Mouse (Mus musculus): ENCODE measurements around the gene Ntn1. TPM values are rescaled to one million over a fixed set of nuclear protein-coding genes. Genes with fewer than 3 reads are reported as not detected.

Ntn1 gene
- polyA plus RNA-seq, 1 experiment from 2014 or later: 15.7 TPM

GRCm38 (mm10) chr11:68215206-68215912 lies 185.3 kb downstream of the Ntn1 start:
- 19% methylated on average over 6 of the region's 6 CpGs for WGBS
- peak; percentile 56 for ATAC-seq (ENCODE audit: low read depth)

GRCm38 (mm10) chr11:68214496-68215205 lies 186.0 kb downstream of the Ntn1 start:
- Histone ChIP-seq H3K27ac (ENCODE audit: low read depth, low read length) (peak overlapping the region; percentile 69), H3K27me3 (ENCODE audit: control insufficient read depth, insufficient read depth, low read length) (no peaks in the 10 kb centered on the region), H3K4me1 (ENCODE audit: control insufficient read depth, insufficient read depth, low read length) (peaks cover 24% of the 10 kb centered on the region), H3K4me2 (ENCODE audit: low read depth, low read length) (no peak overlapping the region), H3K9ac (replicated peaks; ENCODE audit: low read depth, low read length) (no peak overlapping the region), H3K36me3 (ENCODE audit: control insufficient read depth, insufficient read depth, low read length) (no peaks in the 10 kb centered on the region), H3K9me3 (ENCODE audit: control insufficient read depth, low read length) (no peaks in the 10 kb centered on the region), H3K4me3 (ENCODE audit: low read depth, low read length) (no peak overlapping the region)
- WGBS: 48% methylated on average over 9 of the region's 9 CpGs
- ATAC-seq (ENCODE audit: low read depth): peak; percentile 18; the same call in 1 of the 2 replicates

More at GRCm38 (mm10) chr11:68215206-68215912, 185.3 kb downstream of the Ntn1 start:
- Histone ChIP-seq H3K27me3 (ENCODE audit: control insufficient read depth, insufficient read depth, low read length) (no peaks in the 10 kb centered on the region), H3K4me3 (ENCODE audit: low read depth, low read length) (no peak overlapping the region), H3K4me1 (ENCODE audit: control insufficient read depth, insufficient read depth, low read length) (peaks cover 24% of the 10 kb centered on the region), H3K9ac (replicated peaks; ENCODE audit: low read depth, low read length) (no peak overlapping the region), H3K9me3 (ENCODE audit: control insufficient read depth, low read length) (no peaks in the 10 kb centered on the region), H3K36me3 (ENCODE audit: control insufficient read depth, insufficient read depth, low read length) (no peaks in the 10 kb centered on the region), H3K27ac (ENCODE audit: low read depth, low read length) (peak overlapping the region; percentile 69), H3K4me2 (ENCODE audit: low read depth, low read length) (no peak overlapping the region)

GRCm38 (mm10) chr11:68213896-68214295 lies 186.7 kb downstream of the Ntn1 start:
- H3K27ac ChIP-seq (ENCODE audit: low read depth, low read length): no peak overlapping the region
- no peak for ATAC-seq (ENCODE audit: low read depth)
- H3K4me2 ChIP-seq (ENCODE audit: low read depth, low read length): no peak overlapping the region
- peaks cover 24% of the 10 kb centered on the region for H3K4me1 ChIP-seq (ENCODE audit: control insufficient read depth, insufficient read depth, low read length)
- H3K9ac ChIP-seq (replicated peaks; ENCODE audit: low read depth, low read length): no peak overlapping the region
- H3K27me3 ChIP-seq (ENCODE audit: control insufficient read depth, insufficient read depth, low read length): no peaks in the 10 kb centered on the region
- no peak overlapping the region for H3K4me3 ChIP-seq (ENCODE audit: low read depth, low read length)
- 70% methylated on average over 3 of the region's 3 CpGs for WGBS
- no peaks in the 10 kb centered on the region for H3K36me3 ChIP-seq (ENCODE audit: control insufficient read depth, insufficient read depth, low read length)
- H3K9me3 ChIP-seq (ENCODE audit: control insufficient read depth, low read length): no peaks in the 10 kb centered on the region

GRCm38 (mm10) chr11:68211924-68212578 lies 188.6 kb downstream of the Ntn1 start:
- peaks cover 20% of the 10 kb centered on the region for H3K4me1 ChIP-seq (ENCODE audit: control insufficient read depth, insufficient read depth, low read length)
- no peak overlapping the region for H3K9ac ChIP-seq (replicated peaks; ENCODE audit: low read depth, low read length)
- H3K4me3 ChIP-seq (ENCODE audit: low read depth, low read length): no peak overlapping the region
- H3K9me3 ChIP-seq (ENCODE audit: control insufficient read depth, low read length): no peaks in the 10 kb centered on the region
- 32% methylated on average over 8 of the region's 8 CpGs for WGBS
- H3K27ac ChIP-seq (ENCODE audit: low read depth, low read length): peak overlapping the region; percentile 5; the same call in 1 of the 2 replicates
- no peaks in the 10 kb centered on the region for H3K36me3 ChIP-seq (ENCODE audit: control insufficient read depth, insufficient read depth, low read length)
- H3K27me3 ChIP-seq (ENCODE audit: control insufficient read depth, insufficient read depth, low read length): no peaks in the 10 kb centered on the region
- no peak overlapping the region for H3K4me2 ChIP-seq (ENCODE audit: low read depth, low read length)
- peak; percentile 9; the same call in 1 of the 2 replicates for ATAC-seq (ENCODE audit: low read depth)

GRCm38 (mm10) chr11:68210714-68211113 lies 189.9 kb downstream of the Ntn1 start:
- Histone ChIP-seq H3K4me3 (ENCODE audit: low read depth, low read length) (no peak overlapping the region), H3K36me3 (ENCODE audit: control insufficient read depth, insufficient read depth, low read length) (no peaks in the 10 kb centered on the region), H3K9me3 (ENCODE audit: control insufficient read depth, low read length) (no peaks in the 10 kb centered on the region), H3K27ac (ENCODE audit: low read depth, low read length) (no peak overlapping the region), H3K9ac (replicated peaks; ENCODE audit: low read depth, low read length) (no peak overlapping the region), H3K4me2 (ENCODE audit: low read depth, low read length) (no peak overlapping the region), H3K4me1 (ENCODE audit: control insufficient read depth, insufficient read depth, low read length) (peaks cover 13% of the 10 kb centered on the region), H3K27me3 (ENCODE audit: control insufficient read depth, insufficient read depth, low read length) (no peaks in the 10 kb centered on the region)
- ATAC-seq (ENCODE audit: low read depth): no peak
- WGBS: 97% methylated on average over 5 of the region's 5 CpGs

GRCm38 (mm10) chr11:68209506-68209905 lies 191.1 kb downstream of the Ntn1 start:
- ATAC-seq (ENCODE audit: low read depth): no peak
- no peaks in the 10 kb centered on the region for H3K27me3 ChIP-seq (ENCODE audit: control insufficient read depth, insufficient read depth, low read length)
- no peak overlapping the region for H3K4me2 ChIP-seq (ENCODE audit: low read depth, low read length)
- no peaks in the 10 kb centered on the region for H3K36me3 ChIP-seq (ENCODE audit: control insufficient read depth, insufficient read depth, low read length)
- no peak overlapping the region for H3K9ac ChIP-seq (replicated peaks; ENCODE audit: low read depth, low read length)
- peaks cover under 1% of the 10 kb centered on the region for H3K4me1 ChIP-seq (ENCODE audit: control insufficient read depth, insufficient read depth, low read length)
- no peaks in the 10 kb centered on the region for H3K9me3 ChIP-seq (ENCODE audit: control insufficient read depth, low read length)
- WGBS: 88% methylated on average over 4 of the region's 4 CpGs
- no peak overlapping the region for H3K4me3 ChIP-seq (ENCODE audit: low read depth, low read length)
- no peak overlapping the region for H3K27ac ChIP-seq (ENCODE audit: low read depth, low read length)

- no peak overlapping the region for H3K9ac ChIP-seq (replicated peaks; ENCODE audit: low read depth, low read length)
- no peak for ATAC-seq (ENCODE audit: low read depth)
- H3K4me2 ChIP-seq (ENCODE audit: low read depth, low read length): no peak overlapping the region
- no peak overlapping the region for H3K27ac ChIP-seq (ENCODE audit: low read depth, low read length)
- H3K4me3 ChIP-seq (ENCODE audit: low read depth, low read length): no peak overlapping the region
- H3K36me3 ChIP-seq (ENCODE audit: control insufficient read depth, insufficient read depth, low read length): no peaks in the 10 kb centered on the region
- 95% methylated on average over 1 of the region's 1 CpGs for WGBS
- H3K9me3 ChIP-seq (ENCODE audit: control insufficient read depth, low read length): no peaks in the 10 kb centered on the region
- H3K4me1 ChIP-seq (ENCODE audit: control insufficient read depth, insufficient read depth, low read length): peaks cover 3% of the 10 kb centered on the region; the same call in 1 of the 2 replicates
- H3K27me3 ChIP-seq (ENCODE audit: control insufficient read depth, insufficient read depth, low read length): no peaks in the 10 kb centered on the region
These were observed 192.0 kb downstream of the Ntn1 start for GRCm38 (mm10) chr11:68208582-68208981.

GRCm38 (mm10) chr11:68208023-68208422 lies 192.6 kb downstream of the Ntn1 start:
- Histone ChIP-seq H3K27ac (ENCODE audit: low read depth, low read length) (no peak overlapping the region), H3K9me3 (ENCODE audit: control insufficient read depth, low read length) (no peaks in the 10 kb centered on the region), H3K27me3 (ENCODE audit: control insufficient read depth, insufficient read depth, low read length) (no peaks in the 10 kb centered on the region), H3K36me3 (ENCODE audit: control insufficient read depth, insufficient read depth, low read length) (no peaks in the 10 kb centered on the region), H3K4me2 (ENCODE audit: low read depth, low read length) (no peak overlapping the region), H3K4me3 (ENCODE audit: low read depth, low read length) (no peak overlapping the region), H3K4me1 (ENCODE audit: control insufficient read depth, insufficient read depth, low read length) (peaks cover 3% of the 10 kb centered on the region; the same call in 1 of the 2 replicates), H3K9ac (replicated peaks; ENCODE audit: low read depth, low read length) (no peak overlapping the region)
- no peak for ATAC-seq (ENCODE audit: low read depth)
- WGBS: 75% methylated on average over 2 of the region's 2 CpGs
